Mouse (Mus musculus) liver, embryonic 16.5 days (tissue): Measurements from ENCODE around the gene Wwtr1. TPM values are rescaled to one million over a fixed set of nuclear protein-coding genes. Genes with fewer than 3 reads are reported as not detected.

Source experiments
- ATAC-seq: fragments of 200-750 bp; cut with Nextera tagmentation; 2 replicates; pipeline ENCODE4 v1.8.0; 2017; ENCODE audit warnings: low read depth, mild to moderate bottlenecking, moderate number of reproducible peaks, moderate library complexity
- H3K27ac ChIP-seq: fragments of 300-500 bp; sonication (generic); 2 replicates; pipeline ENCODE4 v1.5.1; 2014; ENCODE audit warnings: mild to moderate bottlenecking, low read length
- H3K27me3 ChIP-seq: fragments of 300-500 bp; sonication (generic); 2 replicates; pipeline ENCODE4 v1.6.1; 2014; ENCODE audit warnings: low read depth, low read length, mixed read lengths; ENCODE audit not compliant: control insufficient read depth, insufficient read depth
- H3K36me3 ChIP-seq: fragments of 300-500 bp; sonication (generic); 2 replicates; pipeline ENCODE4 v1.6.1; 2014; ENCODE audit warnings: mild to moderate bottlenecking; ENCODE audit not compliant: control insufficient read depth, insufficient read depth
- H3K4me1 ChIP-seq: fragments of 300-500 bp; sonication (generic); 2 replicates; pipeline ENCODE4 v1.6.1; 2014; ENCODE audit warnings: low read depth, low read length, mixed read lengths; ENCODE audit not compliant: control insufficient read depth
- H3K4me2 ChIP-seq: fragments of 300-500 bp; sonication (generic); 2 replicates; pipeline ENCODE4 v1.6.1; 2014; ENCODE audit warnings: low read depth, low read length, mixed read lengths
- H3K4me3 ChIP-seq: fragments of 300-500 bp; sonication (generic); 2 replicates; pipeline ENCODE4 v1.5.1; 2014; ENCODE audit warnings: low read depth, mild to moderate bottlenecking, low read length
- H3K9ac ChIP-seq: fragments of 300-500 bp; sonication (generic); 2 replicates; pipeline ENCODE4 v1.6.1; 2014; ENCODE audit warnings: low read depth, low read length
- H3K9me3 ChIP-seq: fragments of 300-500 bp; sonication (generic); replicated peaks from 2 replicates; pipeline ENCODE4 v1.6.1; 2016; ENCODE audit warnings: low read length; ENCODE audit not compliant: control insufficient read depth
- WGBS: fragments of 180-500 bp; shearing (Covaris S2); extraction: QIAGEN DNeasy Blood & Tissue Kit; methylation state at CpG from one replicate; pipeline ENCODE4 v1.1.7; 2014; ENCODE audit not compliant: insufficient replicate concordance; 5-methylcytosine and 5-hydroxymethylcytosine counted together
- polyA plus RNA-seq: library from polyadenylated mRNA; unstranded; fragments of >200 nt; fragmentation: Nextera tagmentation; extraction: Ambion mirVana; gene quantifications from 2 replicates; pipeline ENCODE4 v1.2.1, GENCODE M21; 2015

Wwtr1 gene
- polyA plus RNA-seq = 1.2 and 1.5 TPM in 2 replicates

- Histone ChIP-seq H3K9me3 (no peaks in the 10 kb centered on the region), H3K4me2 (peak within 1 kb of the TSS; percentile 60), H3K36me3 (no peaks in the 10 kb centered on the region), H3K9ac (peak within 1 kb of the TSS; percentile 34), H3K27me3 (peaks cover 28% of the 10 kb centered on the region), H3K4me1 (no peaks in the 10 kb centered on the region), H3K27ac (peak within 1 kb of the TSS; percentile 45), H3K4me3 (peak within 1 kb of the TSS; percentile 64)
- ATAC-seq = peak; percentile 94
- WGBS = under 1% methylated on average over 35 of the region's 36 CpGs
Measured at GRCm38 (mm10) chr3:57575660-57576055, at the start of gene Wwtr1. Gene Wwtr1 (minus strand): TSS chr3:57575910.

- Histone ChIP-seq H3K9ac (no peak overlapping the region), H3K9me3 (no peaks in the 10 kb centered on the region), H3K27me3 (no peaks in the 10 kb centered on the region), H3K4me2 (no peak overlapping the region), H3K4me1 (no peaks in the 10 kb centered on the region), H3K27ac (no peak overlapping the region), H3K4me3 (no peak overlapping the region), H3K36me3 (no peaks in the 10 kb centered on the region)
- no peak for ATAC-seq
- 59% methylated on average over 4 of the region's 4 CpGs for WGBS
Measured at GRCm38 (mm10) chr3:57619718-57620117, 44.0 kb upstream of the Wwtr1 start.

DNA sequence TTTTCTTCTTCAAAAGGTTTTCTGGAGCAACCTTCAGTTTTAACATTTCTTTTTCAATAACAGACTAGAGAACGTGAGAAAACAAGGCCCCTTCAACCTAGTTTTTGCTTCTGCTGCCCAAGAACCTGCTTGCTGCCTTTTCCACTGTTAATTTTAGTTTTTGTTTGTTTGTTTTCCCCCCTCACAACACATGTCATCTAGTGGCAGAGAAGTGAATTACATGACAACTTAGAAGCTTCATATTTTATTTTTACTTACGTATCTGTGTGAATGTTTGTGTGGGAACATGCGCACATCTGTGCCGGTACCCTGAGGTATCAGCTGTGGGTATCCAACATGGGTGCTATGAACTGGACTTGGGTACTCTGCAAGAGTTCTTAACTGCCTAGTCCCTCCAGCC, 39.9 kb upstream of the Wwtr1 start:
- H3K27ac ChIP-seq = no peak overlapping the region
- no peak overlapping the region for H3K4me2 ChIP-seq
- H3K9ac ChIP-seq = no peak overlapping the region
- 70% methylated on average over 4 of the region's 4 CpGs for WGBS
- no peak for ATAC-seq
- H3K27me3 ChIP-seq = no peaks in the 10 kb centered on the region
- H3K4me3 ChIP-seq = no peak overlapping the region
- H3K4me1 ChIP-seq = no peaks in the 10 kb centered on the region
- no peaks in the 10 kb centered on the region for H3K36me3 ChIP-seq
- no peaks in the 10 kb centered on the region for H3K9me3 ChIP-seq

- no peaks in the 10 kb centered on the region for H3K4me1 ChIP-seq
- H3K9ac ChIP-seq = no peak overlapping the region
- H3K4me2 ChIP-seq = no peak overlapping the region
- no peak overlapping the region for H3K27ac ChIP-seq
- H3K9me3 ChIP-seq = no peaks in the 10 kb centered on the region
- H3K4me3 ChIP-seq = no peak overlapping the region
- ATAC-seq = no peak
- 53% methylated on average over 3 of the region's 3 CpGs for WGBS
- no peaks in the 10 kb centered on the region for H3K27me3 ChIP-seq
- no peaks in the 10 kb centered on the region for H3K36me3 ChIP-seq
Measured at GRCm38 (mm10) chr3:57612430-57612997, 36.8 kb upstream of the Wwtr1 start.

- WGBS = 27% methylated on average over 7 of the region's 7 CpGs
- H3K4me1 ChIP-seq = no peaks in the 10 kb centered on the region
- H3K9ac ChIP-seq = no peak overlapping the region
- H3K9me3 ChIP-seq = no peaks in the 10 kb centered on the region
- no peaks in the 10 kb centered on the region for H3K27me3 ChIP-seq
- ATAC-seq = no peak
- H3K4me3 ChIP-seq = no peak overlapping the region
- no peak overlapping the region for H3K4me2 ChIP-seq
- H3K36me3 ChIP-seq = no peaks in the 10 kb centered on the region
- H3K27ac ChIP-seq = no peak overlapping the region
Measured at GRCm38 (mm10) chr3:57611776-57612175, 36.1 kb upstream of the Wwtr1 start.

DNA sequence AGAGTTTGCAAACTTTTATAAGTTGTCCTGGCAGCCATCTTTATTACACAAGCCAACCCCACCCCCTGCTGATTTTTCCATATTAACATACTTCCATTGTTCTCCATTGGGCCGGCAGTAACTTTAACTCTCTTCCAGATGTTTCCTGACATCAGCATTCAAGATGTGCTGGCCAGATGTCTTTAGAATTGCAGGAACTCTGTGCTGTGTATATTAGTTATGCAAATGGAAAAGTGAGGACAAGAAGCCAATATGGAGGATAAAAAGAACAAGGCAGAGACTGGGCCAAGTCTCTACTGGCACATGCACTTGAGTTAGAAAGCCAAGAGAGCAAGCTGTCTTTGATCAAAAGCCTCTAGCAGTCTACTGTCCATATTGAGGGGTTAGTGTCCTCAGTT, 28.9 kb upstream of the Wwtr1 start:
- ATAC-seq = no peak
- H3K36me3 ChIP-seq = no peaks in the 10 kb centered on the region
- H3K9me3 ChIP-seq = no peaks in the 10 kb centered on the region
- no peaks in the 10 kb centered on the region for H3K27me3 ChIP-seq
- no peak overlapping the region for H3K9ac ChIP-seq
- no peak overlapping the region for H3K27ac ChIP-seq
- 55% methylated on average over 1 of the region's 1 CpGs for WGBS
- H3K4me1 ChIP-seq = no peaks in the 10 kb centered on the region
- H3K4me2 ChIP-seq = no peak overlapping the region
- H3K4me3 ChIP-seq = no peak overlapping the region

DNA sequence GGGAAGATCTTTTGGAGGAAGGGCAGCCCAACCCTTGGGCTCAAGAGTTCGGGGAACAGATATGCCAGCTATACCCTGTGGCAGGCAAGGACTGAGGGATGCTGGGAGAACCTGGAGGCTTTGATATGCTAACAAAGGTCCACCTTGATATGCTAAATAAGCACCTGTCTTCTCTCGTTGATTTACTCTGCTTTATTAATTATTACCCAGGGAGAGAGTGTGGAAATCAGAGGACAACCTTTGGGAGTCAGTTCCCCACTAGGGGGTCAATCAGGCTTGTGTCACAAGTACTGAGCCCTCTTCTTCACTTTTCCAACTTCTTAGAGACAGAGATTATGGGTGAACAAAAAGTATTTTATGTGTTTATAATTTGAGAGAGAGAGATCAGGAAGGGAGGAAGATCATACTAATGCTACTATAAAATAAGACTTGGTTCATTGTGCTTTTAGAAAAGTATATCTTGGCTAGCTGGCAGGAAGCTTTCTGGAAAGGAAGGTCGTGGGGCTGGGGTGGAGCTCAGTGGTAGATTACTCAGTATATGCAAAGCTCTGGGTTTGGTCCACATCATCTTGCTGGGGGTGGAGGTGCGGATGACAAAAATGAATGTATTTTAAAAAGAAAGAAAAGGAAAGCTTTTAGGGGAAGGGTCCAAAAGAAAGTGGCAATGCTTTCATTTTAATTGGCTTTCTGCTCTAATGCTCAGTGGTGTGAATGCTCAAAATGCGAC, 28.3 kb upstream of the Wwtr1 start:
- H3K4me2 ChIP-seq = no peak overlapping the region
- H3K27ac ChIP-seq = no peak overlapping the region
- H3K9ac ChIP-seq = no peak overlapping the region
- H3K27me3 ChIP-seq = no peaks in the 10 kb centered on the region
- H3K4me3 ChIP-seq = no peak overlapping the region
- H3K9me3 ChIP-seq = no peaks in the 10 kb centered on the region
- 45% methylated on average over 5 of the region's 5 CpGs for WGBS
- H3K4me1 ChIP-seq = no peaks in the 10 kb centered on the region
- ATAC-seq = no peak
- no peaks in the 10 kb centered on the region for H3K36me3 ChIP-seq

DNA sequence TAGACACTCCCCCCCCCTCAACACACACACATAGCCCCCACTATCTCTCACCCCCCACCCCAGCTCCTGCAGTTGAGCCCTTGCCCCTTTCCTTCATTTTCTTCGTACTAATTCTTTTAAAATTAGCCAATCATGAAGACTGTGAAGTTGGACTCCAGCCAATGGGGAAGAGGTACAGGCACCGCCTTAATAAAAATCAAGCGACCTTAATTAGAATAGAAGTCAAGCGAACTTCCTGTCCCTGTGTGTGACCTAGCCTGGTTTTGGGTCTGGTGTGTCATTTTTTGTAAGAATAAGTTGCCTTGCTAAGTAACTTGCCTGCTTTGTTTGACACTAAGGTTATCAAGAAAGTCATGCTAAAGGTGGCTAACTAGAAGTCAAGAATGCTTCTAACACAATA, 26.9 kb upstream of the Wwtr1 start:
- Histone ChIP-seq H3K4me3 (no peak overlapping the region), H3K9me3 (no peaks in the 10 kb centered on the region), H3K27ac (no peak overlapping the region), H3K4me1 (no peaks in the 10 kb centered on the region), H3K9ac (no peak overlapping the region), H3K36me3 (no peaks in the 10 kb centered on the region), H3K27me3 (no peaks in the 10 kb centered on the region), H3K4me2 (no peak overlapping the region)
- ATAC-seq = no peak
- WGBS = 67% methylated on average over 4 of the region's 4 CpGs

- no peak overlapping the region for H3K9ac ChIP-seq
- H3K4me1 ChIP-seq = no peaks in the 10 kb centered on the region
- no peaks in the 10 kb centered on the region for H3K27me3 ChIP-seq
- H3K36me3 ChIP-seq = no peaks in the 10 kb centered on the region
- H3K4me3 ChIP-seq = no peak overlapping the region
- no peak overlapping the region for H3K4me2 ChIP-seq
- no peak for ATAC-seq
- no peak overlapping the region for H3K27ac ChIP-seq
- H3K9me3 ChIP-seq = no peaks in the 10 kb centered on the region
- WGBS = 49% methylated on average over 7 of the region's 7 CpGs
Measured at GRCm38 (mm10) chr3:57596566-57596965, 20.9 kb upstream of the Wwtr1 start.
